Mouse (Mus musculus) testis, postnatal 14 days (tissue): ENCODE measurements at regions not wholly inside any gene's neighbourhood (a gene's known extent, or its start where the extent isn't known, plus 50 kb on each side); places are given as distances from the start of the nearest gene placed in this dataset.

Experiments
- DNase-seq: peaks from one replicate; pipeline ENCODE4 v3.0.0; 2021; ENCODE audit warnings: low spot score

DNA sequence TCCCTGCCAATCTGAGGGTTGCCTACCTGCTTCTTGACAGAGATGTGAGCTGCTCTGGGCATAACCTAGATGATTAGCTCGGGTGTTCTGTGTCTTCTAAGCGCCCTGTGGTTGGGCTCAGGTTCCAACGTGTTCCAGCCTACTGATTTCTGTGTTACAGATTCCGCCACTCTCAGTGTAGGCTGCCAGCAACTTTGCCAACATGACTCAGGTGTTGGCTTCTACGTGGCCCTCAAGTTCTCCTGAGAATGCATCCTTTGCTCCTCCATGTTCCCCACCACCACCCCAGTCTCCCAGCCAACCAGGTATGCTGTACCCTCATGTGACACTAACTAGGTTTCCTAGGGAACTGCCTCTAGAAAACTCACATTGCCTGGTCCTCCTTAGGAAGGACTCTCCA, 179.7 kb upstream of the Cadm1 start:
- no peak for DNase-seq

DNA sequence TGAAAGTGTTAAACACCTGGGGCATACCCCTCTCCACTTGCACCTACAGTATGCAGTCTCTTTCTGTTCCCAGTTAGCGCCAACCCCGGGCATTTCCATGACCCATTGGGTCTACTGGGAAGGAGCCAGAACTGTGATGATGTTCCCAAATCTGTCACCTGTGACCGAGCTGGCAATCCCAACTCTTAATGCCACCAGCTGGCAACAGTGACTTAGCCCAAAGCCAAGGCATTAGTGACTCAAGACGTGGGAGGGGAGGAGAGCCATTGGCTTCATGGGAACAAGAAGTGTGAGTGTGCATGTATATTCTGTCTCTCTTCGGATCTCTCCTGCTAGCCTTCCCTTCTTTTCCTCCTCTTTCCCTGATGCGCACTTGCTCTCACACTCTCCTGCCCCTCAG, 178.9 kb upstream of the Cadm1 start:
- DNase-seq = no peak

DNA sequence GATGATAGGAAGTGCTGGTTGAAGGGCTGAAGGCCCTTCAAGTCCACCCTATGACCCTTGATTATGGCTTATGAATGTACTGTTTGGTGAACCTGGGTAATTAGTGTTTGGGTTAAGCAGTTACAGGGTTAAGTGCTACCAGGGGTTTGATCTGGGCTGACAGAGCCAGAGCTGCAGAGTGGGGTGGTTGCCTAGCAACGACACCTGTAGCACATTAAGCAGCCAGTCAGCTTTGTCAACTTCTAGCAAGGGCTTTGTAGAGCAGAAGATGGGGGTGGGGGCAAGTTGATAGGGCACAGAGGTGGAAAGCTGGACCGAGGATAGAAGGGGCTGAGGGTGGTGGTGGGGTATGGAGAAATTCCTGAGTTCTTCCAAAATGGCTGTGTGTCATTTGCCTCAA, 177.0 kb upstream of the Cadm1 start:
- DNase-seq = no peak

DNA sequence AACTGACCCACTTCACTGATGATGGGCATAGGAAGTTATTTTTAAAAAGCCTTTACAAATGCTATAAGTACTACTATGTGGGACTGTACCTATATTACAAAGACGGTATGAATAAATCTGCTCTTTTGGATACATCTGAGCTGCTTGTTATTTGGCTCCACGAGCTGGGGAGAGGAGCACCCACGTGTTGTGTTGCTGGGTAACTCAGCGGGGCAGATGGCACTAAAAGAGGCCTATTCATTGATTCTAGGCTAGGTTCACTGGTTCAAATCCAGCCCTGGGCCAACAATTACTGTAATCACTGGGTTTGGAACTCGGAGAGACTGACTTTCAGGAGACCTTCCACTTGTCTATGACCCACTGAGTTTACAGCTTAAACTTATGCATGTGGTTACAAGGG, 176.0 kb upstream of the Cadm1 start:
- no peak for DNase-seq

DNA sequence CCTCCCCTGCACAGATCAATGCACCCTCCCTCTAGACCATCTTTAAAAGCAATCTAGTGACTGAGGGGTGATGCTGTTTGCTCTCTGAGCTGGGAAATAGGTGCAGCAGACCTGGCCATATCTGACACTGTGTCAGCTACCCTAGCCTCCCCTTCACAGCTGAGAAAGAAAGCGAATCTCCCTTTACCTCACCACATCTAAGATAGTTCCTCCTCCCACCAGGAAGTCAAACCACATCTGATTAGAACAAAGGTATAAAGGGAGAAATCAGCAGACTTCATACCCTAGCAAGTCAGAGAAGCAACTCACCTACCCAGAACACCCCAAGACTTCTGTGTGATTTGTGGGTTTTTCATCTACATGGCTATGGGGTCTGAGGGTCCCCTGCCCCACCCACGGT, 175.6 kb upstream of the Cadm1 start:
- no peak for DNase-seq

DNA sequence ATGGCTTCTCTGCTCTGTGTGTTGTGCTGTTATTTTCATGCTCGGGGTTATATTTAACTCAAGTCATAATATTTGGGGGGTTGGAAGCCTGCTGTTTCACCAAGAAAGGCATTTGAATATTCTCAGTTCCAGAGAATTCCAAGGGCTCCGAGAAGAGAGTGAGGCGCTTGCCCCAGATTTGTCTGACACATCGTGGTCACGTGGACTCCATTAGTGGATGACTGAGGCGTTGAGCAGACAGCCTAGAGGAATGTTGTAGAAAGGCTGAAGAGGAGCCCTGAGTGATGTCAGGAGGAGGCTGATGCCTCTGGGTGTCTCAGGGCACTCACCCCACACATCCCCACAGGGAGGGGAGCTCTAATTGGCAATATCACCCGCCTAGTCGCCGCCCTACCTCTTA, 175.1 kb upstream of the Cadm1 start:
- DNase-seq = no peak

DNA sequence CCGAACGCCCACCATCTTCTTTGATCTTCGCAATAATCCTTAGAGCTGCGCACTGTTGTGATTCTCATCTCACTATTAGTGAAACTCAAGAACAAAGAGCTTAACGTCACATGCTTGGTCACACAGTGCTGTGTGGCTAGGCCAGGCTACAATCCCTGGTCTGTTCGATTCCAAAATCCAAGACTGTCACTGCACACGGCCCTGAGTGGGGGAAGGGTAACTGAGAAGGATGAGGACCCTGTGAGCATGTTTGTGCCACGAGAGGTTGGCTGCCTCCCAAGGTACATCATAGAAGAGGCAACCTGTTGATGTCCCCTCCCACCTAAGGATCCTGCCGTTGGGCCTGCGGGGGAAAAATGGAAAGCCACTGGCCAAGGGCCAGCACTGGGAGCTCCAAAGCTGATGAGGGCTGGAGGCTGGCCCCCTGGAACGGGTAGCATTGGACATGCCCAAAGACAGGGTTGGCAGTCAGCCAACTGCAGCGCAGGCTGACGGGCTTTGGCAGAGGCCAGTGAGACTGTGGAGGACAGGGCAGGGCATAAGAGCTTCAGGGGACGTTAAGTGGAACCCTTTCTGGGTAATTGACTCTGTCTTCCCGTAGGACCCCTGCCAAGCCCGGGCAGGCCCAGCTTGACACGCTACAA, 172.1 kb upstream of the Cadm1 start:
- peak; percentile 58 for DNase-seq

DNA sequence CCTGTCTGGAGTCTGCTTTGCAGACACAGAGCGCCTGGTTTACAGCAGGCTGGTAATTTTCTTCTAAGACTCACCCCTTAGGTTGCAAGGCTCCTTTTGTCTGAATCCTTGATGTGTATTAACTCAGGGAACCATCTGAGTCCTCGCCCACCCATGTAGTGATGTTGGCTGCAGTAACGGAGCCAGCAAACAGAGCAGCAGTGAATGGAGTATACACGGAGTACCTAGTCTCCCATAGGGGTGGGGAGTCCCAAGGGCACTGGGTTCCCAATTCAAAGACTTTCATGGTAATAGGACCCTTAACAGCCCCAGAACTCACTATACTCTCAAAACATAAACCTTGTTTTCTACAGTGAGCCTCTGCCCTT, 171.6 kb upstream of the Cadm1 start:
- no peak for DNase-seq

DNA sequence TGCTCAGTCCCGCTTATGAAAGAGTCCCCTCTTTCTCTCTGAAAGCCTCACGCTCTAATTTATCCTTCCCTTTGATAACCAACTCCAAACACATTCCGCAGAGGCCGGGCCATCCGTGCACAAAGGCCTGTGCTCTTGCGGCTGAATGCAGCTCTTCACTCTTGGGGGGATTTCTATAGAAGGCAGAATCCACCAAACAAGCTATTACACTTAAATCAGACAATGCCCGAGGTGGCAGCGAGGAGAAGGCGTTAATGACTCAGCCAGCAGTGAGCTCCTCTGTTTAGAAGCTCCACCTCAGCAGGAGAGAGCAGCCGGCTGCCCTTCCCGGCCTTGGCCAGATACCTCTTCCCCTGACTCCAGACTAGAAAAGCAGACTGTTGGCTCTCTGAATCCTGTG, 166.9 kb upstream of the Cadm1 start:
- DNase-seq = no peak

DNA sequence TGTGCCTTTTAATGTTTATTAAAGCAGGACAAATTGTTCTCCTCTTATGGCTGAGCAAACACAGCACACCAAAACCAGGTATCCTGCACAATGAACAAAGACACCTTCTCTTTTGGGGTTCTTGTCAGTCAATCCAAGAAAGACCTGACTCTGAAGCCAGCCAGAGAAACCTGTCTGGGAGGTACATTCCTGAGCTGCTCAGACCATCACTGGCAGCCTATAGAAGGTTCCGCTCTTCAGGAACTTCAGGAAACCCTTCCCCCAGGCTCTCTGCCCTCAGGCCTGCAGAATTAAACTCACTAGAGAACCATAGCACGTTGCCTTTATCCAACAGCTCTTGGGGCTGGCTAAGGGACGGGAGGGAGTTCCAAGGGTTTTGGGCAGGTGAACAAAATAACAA, 165.2 kb upstream of the Cadm1 start:
- no peak for DNase-seq

DNA sequence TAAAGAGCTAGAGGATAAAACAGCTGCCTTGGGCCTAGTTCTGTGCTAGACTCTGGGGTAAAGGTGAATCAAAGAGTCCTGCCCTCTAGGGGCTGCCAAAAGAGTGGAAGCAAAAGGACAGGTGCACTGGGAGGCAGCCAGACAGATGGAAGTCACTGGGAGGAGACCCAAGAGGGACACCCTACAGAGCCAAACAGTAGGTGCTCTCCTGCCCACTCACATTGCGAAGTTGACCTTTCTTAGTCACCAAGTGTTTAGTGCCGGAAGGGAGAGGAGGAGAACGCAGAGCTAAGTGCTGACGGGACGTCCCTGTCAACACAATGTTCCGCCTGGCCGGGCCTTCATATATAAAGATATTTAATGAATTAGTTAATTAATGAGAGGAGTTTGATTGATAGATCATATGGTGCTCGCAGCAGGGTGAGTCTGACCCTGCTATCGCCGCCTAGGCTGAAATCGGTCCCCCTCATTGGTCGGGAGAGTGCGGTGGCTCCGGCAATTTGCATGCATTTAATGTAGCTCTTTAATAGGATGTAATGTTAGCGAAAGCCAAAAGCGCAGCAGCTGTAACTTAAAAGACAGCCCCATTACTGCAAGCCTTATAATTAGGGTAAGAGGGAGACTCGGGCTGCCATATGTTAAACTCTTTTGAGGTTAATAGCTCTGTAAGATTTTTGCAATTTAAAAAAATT, 162.6 kb upstream of the Cadm1 start:
- DNase-seq = no peak

DNA sequence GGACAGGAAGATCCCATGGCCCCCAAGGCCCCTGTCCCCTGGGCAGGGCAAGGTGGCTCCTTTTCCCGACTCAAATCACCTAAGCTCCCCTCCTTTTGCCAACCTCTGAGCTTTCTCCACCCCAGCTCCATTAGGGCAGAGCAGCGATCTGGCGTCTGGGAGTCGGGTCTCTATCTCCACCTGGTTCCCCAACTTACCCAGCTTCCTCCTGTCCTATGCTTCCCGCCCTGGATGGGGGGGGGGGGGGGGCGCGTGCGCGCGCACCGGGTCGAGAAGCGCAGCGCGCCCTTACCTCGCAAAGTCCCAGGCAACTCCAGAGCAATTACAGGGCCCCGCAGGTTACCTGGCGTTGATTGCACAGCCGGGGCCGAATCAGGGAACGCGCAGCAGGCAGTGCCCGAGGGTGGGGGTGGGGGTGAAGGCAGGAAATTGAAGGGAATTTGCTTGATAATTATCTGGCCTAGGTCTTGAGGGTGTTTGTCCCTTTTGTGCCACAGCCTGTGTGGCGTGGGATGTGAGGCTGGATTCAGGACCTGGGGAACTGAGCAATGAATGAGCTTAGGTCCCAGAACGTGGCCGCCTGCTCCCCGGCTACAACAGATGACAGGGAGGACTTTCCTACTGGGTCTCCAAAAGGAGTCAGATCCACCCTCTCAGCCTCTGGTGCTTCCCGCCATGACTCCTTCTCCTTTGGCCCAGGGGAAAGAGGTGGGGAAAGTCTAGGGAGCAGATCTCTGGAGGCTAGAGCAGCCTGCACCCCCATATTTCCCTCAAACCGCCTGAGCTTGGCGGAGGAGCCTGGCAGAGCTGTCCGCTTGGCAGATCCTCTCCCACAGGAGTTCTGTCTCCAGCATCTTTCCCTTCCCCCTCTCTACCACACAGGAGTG, 161.7 kb upstream of the Cadm1 start:
- no peak for DNase-seq

DNA sequence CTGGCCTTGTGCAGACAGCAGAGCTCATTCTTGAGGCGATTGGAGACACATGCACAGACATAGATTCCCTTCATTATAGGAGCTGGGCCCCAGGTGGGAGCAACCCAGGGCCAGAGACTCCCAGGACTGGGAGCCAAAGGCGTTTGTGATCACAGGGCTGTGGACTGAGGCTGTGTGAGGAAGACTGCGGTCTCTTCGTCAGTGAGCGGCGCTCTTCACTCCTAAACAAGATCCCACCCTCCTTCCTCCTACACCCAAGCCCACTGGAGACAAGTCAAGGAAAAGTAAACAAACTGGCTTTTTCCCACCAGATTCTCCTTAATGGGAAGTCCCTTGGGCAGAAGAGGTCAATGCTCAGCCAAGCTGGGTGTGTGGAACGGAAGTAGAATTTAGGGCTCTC, 157.7 kb upstream of the Cadm1 start:
- DNase-seq = no peak

DNA sequence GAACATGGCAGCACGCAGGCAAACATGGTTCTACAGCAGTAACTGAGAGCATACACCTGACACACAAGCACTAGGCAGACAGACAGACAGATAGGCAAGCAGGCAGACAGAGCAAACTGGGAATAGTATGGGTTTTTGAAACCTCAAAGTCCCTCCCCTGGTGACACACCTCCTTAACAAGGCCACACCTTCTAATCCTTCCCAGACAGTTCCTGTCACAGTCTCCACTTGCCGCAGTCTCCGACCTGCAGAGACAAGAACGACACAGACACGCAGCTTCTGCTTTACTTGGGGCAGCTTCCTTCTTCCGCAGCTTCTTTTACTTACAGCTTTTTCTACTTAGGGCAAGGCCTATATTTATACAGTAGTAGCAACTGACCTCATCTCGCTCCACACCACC, 155.9 kb upstream of the Cadm1 start:
- no peak for DNase-seq

DNA sequence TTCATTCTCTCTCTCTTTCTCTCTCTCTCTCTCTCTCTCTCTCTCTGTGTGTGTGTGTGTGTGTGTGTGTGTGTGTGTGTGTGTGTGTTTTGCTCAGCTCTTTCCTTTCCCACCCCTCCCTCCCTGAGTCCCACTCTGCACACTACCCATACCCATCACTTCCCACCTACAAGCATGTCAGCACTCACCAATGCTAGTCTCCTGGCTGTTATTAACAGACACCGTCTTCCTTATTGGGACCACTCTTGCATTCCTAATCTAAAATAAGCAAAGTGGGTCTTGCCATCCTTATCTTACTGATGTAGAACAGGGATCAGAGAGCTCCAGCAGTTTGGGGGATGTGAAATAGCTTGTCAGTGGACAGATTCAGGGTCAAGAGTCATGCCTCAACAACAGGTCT, 153.3 kb upstream of the Cadm1 start:
- DNase-seq = no peak

DNA sequence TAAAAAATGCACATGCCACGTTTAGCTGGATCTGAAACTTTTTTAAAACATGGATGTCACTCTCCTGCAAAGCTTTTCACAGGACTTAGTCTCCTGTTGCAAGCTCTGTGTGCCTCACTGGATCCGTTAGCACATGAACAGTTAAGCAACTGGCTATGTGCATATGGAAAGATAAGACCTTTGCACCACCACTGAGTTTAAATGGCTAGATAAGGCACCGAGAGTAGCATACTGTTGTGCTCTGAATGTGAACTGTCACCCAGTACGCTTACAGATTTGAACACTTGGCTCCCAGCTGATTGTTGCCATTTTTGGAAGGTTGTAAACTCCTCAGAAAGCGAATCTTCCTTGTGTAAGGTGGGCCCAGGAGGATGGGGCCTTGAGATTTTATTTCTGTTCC, 151.4 kb upstream of the Cadm1 start:
- no peak for DNase-seq

DNA sequence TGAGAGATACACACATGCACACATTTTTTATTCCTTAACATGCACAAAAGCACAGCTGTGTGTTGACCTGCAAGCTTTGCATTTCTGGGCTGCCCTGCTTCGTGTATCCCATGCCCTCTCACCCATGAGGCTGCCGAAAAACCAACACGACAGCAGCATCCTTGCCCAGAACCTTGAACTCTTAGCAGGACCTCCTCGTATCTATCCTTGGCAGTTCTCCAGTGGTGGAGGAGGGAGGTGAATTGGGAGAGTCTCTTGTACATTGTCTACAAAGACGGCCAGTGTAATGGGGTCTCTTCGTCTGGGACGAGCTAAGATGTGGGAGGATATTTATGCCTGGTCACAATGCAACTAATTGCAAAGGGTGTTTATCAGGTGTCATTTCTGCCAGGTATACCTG, 149.6 kb upstream of the Cadm1 start:
- peak; percentile 70 for DNase-seq

DNA sequence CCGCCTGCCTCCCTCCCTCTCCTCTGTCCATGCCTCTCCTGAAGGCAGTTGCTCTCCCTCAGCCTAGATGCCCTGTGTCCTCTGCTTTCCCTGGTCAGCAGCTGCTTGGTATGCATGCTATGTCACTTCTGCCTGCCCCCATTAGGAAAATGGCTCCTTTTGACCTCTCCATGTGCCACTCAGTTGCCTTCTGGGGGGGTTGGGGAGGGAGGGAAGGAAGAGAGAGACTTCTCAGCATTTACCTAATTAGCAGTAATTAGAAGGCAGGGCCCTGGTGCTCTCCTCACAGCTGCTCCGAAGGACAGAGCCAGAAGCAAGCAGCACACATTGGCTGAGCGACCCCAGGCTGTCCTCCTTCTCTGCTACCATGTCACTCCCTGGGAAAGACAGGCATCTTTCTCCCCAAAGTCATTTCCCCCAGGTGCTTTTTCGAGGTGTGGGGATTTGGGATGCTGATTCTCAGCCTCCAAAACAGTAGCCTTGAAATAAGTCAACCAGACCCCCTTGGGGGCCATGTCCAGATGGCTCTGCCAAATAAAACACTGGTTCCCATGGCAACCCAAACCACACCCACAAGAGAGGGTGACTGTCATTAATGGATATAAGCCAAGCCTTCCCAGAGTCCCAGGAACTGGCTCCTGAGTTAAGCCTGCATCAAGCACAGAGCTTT, 145.7 kb upstream of the Cadm1 start:
- no peak for DNase-seq

DNA sequence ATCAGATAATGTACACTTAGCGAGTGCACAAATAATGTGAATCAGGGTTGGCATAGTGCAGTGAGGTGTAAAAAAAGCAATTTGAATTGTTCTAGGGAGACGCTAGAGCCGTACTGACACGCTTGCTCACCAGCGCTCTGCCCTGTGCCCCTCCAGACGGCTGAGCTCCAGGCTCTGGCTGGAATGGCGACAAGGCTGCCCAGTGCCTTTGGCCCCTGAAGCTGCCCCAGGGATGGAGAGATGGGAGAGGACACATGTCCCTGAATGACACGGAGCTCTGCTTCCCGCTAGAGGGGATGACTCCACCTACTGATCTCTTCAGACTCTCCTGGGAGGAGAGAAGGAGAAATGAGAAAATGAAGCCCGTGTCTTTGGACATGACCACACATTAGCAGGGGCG, 143.3 kb upstream of the Cadm1 start:
- DNase-seq = no peak

DNA sequence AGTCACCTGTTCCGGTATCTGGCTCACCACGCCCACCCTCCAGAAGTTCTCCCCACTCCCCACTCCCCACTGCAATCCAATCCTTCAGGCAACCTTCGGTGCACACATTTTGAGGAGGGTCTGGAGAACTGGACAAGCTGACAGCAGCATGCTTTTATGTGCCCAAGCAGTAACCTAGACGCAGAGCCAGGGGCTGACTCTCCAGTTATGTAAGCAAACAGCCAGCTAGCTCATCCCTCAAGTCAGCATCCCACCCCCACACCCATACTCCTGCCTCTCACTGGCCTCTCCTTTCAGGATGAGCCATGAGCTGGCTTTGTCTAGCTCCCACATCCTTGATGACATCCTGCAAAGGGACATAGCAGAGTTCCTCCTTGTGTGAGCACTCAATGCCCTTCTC, 142.8 kb upstream of the Cadm1 start:
- DNase-seq = no peak

DNA sequence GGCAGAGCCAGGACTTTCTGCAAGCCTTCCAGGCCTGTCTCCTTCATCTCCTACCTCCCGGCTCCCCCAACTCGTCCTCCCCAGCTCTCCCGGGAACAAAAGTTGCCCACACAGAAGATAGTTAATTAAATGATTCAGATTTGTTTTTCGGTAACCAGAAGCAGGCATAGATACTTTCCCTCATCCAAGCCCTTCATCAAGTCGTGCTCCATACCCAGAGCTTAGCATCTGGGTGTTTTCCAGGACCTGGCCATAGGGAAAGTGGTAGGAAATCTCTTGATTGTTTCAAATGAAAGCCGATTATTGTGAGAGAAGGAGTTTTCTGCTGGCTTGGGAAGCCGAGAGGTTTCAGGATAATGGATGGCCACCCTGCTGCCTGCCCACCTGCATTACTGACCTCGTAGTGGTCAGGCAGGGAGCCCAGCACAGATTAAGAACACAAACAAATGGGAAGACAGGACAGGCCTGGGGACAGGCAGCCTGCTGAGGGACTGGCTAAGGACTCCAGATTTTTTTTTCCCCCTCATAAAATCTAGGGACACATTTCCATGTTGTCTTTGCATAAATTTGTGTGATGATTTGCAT, 142.2 kb upstream of the Cadm1 start:
- no peak for DNase-seq

DNA sequence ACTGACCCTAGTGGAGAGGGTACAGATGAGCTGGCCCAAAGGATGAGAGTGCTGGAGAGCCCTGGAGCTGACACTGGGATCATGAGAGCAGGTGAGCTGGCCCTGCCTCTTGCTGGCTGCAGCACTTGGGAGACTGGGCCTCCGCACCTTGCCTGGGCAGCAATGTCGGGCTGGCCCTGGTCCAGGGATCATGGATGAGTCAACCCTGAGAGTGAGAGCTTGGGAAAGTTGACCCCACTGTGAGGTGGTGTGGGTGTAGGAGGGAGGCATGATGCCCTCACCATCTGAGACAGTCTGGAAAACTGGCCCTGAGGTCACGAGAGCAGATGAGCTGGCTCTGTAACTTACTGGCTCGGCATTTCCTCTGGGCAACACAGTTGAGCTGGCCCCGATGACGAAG, 140.1 kb upstream of the Cadm1 start:
- DNase-seq = no peak
